Mouse (Mus musculus) thymus, postnatal 10 days (tissue): ENCODE measurements around the gene Olfr1245.
"Not testable (repeated sequence)": the region's sequence is repeated elsewhere in the genome, so short reads cannot be mapped to it uniquely, and the experiment has no call there.

Experiments used
- DNase-seq, 2 experiments: peaks; one replicate each; pipeline ENCODE4 v3.0.0; 2021; ENCODE audit warnings: low spot score in 2 of 2

Olfr1245 gene

GRCm38 (mm10) chr2:89578347-89578746 lies at the start of gene Olfr1245:
TSS of gene Olfr1245 (minus strand) at chr2:89578447.
- no peak for DNase-seq

DNA sequence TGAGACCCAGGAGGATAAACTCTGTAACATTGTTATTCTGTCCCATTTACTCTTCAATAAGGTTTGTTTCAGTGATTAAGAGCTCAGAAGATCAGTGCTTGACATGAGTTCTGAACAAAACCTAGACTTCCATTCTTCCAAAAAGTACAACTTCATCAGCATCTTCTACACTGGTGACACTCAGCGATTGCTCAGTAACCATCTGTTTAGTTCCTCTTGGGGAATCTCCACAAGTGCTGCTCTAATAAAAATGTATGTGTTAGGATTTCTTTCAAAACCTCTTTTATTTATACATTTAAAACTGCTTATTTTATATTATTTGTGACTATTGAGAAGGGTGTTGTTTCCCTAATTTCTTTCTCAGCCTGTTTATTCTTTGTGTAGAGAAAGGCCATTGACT lies 39.9 kb upstream of the Olfr1245 start, which contains the start of gene Olfr1248:
TSS of gene Olfr1248 (minus strand) at position 101 of the 400 bp plus-strand sequence.
- DNase-seq: not testable (repeated sequence)

DNA sequence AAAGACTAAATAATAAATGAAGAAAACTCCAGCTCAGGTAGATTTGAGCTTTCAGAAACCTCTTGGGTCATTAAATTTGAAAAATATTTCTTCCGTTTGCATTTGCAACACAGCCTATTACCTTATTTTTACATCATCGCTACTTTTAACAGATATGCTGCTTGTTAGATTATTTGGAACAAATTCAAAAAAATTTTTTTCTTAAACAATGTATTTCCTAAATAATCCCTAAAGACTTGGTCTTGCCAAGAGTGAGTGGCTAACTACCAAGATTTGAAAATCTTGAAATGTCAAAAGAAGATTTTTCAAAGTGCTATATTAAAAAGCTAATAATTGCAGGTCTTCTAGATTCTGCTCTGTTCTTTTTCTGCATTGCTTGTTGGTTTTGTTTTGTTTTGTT lies 35.8 kb upstream of the Olfr1245 start, which contains the start of gene Olfr1247:
TSS of gene Olfr1247 (minus strand) at position 101 of the 400 bp plus-strand sequence.
- no peak for DNase-seq

GRCm38 (mm10) chr2:89593057-89593456 lies 14.8 kb upstream of the Olfr1245 start, which contains the start of gene Olfr1246:
TSS of gene Olfr1246 (minus strand) at chr2:89593157.
- DNase-seq: no peak

DNA sequence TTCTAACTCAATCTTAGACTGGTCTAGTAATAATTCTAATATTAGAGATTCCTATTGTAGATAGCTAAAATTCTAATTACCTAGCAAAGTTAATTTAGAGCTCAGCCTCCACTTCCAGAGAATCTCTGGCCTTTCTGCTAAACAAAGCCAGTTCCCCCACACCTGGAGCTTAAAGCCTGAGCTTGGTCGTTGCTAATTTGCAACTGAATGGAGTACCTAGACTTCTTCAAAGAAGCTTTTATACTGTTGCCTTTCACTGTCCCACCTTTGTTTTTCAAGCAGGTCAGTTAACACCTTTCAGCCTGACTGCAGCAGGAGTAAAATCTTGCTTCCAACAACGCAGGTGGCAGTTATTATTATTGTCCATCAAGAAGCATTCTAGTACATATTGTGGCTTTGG lies 15.5 kb downstream of the Olfr1245 start:
- DNase-seq: not testable (repeated sequence)

DNA sequence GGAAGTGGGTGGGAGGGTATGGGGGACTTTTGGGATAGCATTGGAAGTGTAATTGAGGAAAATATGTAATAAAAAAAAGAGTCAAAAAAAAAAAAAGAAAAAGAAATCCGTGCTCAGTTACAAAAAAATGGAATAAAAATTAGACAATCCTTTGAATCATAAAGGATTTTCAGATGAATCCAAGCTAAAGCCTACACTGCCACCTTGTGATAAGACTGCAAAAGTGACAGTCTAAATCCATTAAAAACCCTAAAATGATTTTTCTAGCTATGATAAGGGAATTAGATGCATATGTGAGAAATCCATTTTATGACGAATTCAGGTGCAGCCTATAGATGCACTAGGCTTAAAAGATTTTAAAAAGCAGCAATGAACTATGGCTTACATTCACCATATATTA lies 33.7 kb downstream of the Olfr1245 start:
- no peak for DNase-seq

- no peak for DNase-seq
Measured at GRCm38 (mm10) chr2:89539923-89540322, 38.3 kb downstream of the Olfr1245 start.

DNA sequence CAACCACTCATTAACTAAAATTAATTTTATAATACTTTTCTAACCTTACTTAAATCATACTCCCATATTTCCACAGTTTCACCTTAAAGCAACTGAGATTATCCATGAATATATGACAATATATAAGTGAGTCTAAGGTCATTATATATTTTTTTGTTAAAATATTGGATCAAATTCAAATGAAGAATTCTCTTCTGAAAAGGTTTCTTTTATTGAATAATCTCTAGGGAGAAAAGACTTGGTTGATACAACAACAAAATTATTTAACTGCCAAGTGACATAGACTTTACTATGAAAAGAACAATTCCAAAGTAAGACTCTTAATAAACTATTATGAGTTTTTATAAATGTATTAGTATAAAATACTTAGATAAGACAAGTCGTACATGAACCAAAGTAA lies 46.9 kb downstream of the Olfr1245 start, which contains the start of gene Olfr1243:
TSS of gene Olfr1243 (minus strand) at position 101 of the 400 bp plus-strand sequence.
- no peak for DNase-seq
